Mouse (Mus musculus) heart, embryonic 16.5 days (tissue): ENCODE data around the gene Zswim1. TPM values are rescaled to one million over a fixed set of nuclear protein-coding genes. Genes with fewer than 3 reads are reported as not detected.

Experiments used
- ATAC-seq: fragments of 200-750 bp; cut with Nextera tagmentation; replicated peaks from 2 replicates; pipeline ENCODE4 v1.8.0; 2017; ENCODE audit warnings: moderate number of reproducible peaks; ENCODE audit not compliant: insufficient read depth, low FRiP score; ENCODE audit errors: extremely low read depth
- H3K27ac ChIP-seq: fragments of 300-500 bp; sonication (generic); 2 replicates; pipeline ENCODE4 v1.5.1; 2014; ENCODE audit warnings: mild to moderate bottlenecking, low read length, control low read depth, moderate library complexity
- H3K27me3 ChIP-seq: fragments of 300-500 bp; sonication (generic); 2 replicates; pipeline ENCODE4 v1.6.1; 2014; ENCODE audit warnings: low read length, mixed read lengths; ENCODE audit not compliant: control insufficient read depth, insufficient read depth
- H3K36me3 ChIP-seq: fragments of 300-500 bp; sonication (generic); 2 replicates; pipeline ENCODE4 v1.6.1; 2014; ENCODE audit not compliant: control insufficient read depth, insufficient read depth
- H3K4me1 ChIP-seq: fragments of 300-500 bp; sonication (generic); 2 replicates; pipeline ENCODE4 v1.6.1; 2014; ENCODE audit warnings: low read length, mixed read lengths; ENCODE audit not compliant: control insufficient read depth, insufficient read depth
- H3K4me2 ChIP-seq: fragments of 300-500 bp; sonication (generic); 2 replicates; pipeline ENCODE4 v1.6.1; 2014; ENCODE audit warnings: low read depth, mild to moderate bottlenecking, control low read depth, low read length
- H3K4me3 ChIP-seq: fragments of 300-500 bp; sonication (generic); 2 replicates; pipeline ENCODE4 v1.5.1; 2014; ENCODE audit warnings: mild to moderate bottlenecking, control low read depth, low read length
- H3K9ac ChIP-seq: fragments of 300-500 bp; sonication (generic); 2 replicates; pipeline ENCODE4 v1.6.1; 2014; ENCODE audit warnings: low read length, control low read depth
- H3K9me3 ChIP-seq: fragments of 300-500 bp; sonication (generic); replicated peaks from 2 replicates; pipeline ENCODE4 v1.6.1; 2016; ENCODE audit warnings: low read length; ENCODE audit not compliant: control insufficient read depth
- WGBS: fragments of 180-500 bp; shearing (Covaris S2); extraction: QIAGEN DNeasy Blood & Tissue Kit; methylation state at CpG from one replicate; pipeline ENCODE4 v1.1.7; 2014; 5-methylcytosine and 5-hydroxymethylcytosine counted together
- polyA plus RNA-seq: library from polyadenylated mRNA; unstranded; fragments of >200 nt; fragmentation: Nextera tagmentation; extraction: Ambion mirVana; gene quantifications from 2 replicates; pipeline ENCODE4 v1.2.1, GENCODE M21; 2015

Gene Zswim1
- polyA plus RNA-seq: 10.6 and 12.1 TPM in 2 replicates

DNA sequence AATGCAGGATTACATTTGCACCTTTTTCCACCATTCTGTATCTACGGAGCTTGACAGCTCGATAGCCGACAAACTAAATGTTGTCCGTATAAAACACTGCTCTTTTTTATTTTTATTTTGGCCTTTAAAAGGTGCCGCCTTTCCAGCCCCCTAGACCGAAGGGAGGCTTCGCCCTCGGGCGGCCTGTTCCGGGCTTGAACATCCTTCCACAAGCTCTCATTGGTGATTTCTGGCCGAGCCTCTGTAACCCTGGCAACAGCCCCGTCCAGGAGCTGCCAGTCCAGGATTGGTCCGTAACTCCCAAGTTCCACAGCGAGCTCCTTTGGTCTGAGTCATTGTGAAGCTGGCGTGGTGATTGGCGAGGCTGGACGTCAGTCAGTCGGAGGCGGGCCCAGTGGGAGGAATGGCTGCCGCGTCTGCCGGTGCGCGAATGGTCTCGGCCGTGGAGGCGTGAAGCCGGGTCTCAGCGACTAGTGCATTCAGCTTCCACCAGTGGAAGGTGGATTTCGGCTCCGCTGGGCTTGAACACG is at the start of gene Zswim1:
Gene Zswim1, plus strand, starts transcription at position 51 of the 530 bp plus-strand sequence.
- H3K27me3 ChIP-seq: no peaks in the 10 kb centered on the region
- H3K36me3 ChIP-seq: peaks cover 24% of the 10 kb centered on the region
- H3K9me3 ChIP-seq: no peaks in the 10 kb centered on the region
- H3K4me3 ChIP-seq: peak within 1 kb of the TSS; percentile 91
- H3K27ac ChIP-seq: peak within 1 kb of the TSS; percentile 85
- H3K4me2 ChIP-seq: peak within 1 kb of the TSS; percentile 81
- peak; percentile 99 for ATAC-seq
- H3K9ac ChIP-seq: peak within 1 kb of the TSS; percentile 85
- 1% methylated on average over 32 of the region's 32 CpGs for WGBS
- peaks cover 5% of the 10 kb centered on the region; the same call in 1 of the 2 replicates for H3K4me1 ChIP-seq

DNA sequence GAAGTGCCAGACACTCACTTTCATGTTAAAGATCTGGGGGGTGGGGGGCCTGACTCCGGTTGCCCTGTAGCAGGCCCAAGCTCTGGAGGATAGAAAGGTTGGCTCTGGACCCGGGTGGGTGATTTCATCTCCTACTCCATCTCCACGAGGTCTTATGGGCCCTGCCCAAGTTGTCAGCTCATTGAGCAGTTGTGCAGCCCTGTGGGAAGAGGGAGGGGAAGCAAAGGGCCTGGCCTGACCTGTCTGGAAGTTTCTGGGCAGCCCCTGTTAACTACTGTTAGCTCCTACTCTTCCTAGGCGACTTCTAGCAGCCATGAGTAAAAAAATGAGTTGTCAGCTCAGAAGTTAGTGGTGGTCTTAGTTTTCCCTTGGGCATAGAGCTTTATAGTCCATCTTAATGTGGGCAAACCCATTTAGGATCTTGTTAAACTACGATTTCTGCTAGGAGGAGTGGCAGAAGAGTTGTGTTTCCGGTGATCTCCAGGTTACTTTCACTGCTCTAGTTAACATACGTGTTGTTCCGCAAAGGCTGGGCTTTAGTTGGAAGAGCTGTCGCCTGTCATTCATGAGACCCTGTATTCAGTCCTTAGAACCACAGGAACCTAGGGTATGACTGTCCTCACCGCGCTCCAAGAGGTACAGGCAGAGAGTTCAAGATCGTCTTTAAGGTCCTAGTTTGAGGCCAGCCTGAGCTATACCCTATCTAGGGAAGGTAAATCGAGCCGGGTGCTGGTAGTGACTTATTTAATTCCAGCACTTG is 49.1 kb upstream of the Zswim1 start:
- Histone ChIP-seq H3K4me2 (no peak overlapping the region), H3K9ac (no peak overlapping the region), H3K4me3 (no peak overlapping the region), H3K27ac (no peak overlapping the region), H3K4me1 (peaks cover 12% of the 10 kb centered on the region), H3K27me3 (no peaks in the 10 kb centered on the region), H3K36me3 (no peaks in the 10 kb centered on the region; the same call in 1 of the 2 replicates), H3K9me3 (no peaks in the 10 kb centered on the region)
- WGBS: 79% methylated on average over 14 of the region's 14 CpGs
- ATAC-seq: no peak

- ATAC-seq: no peak
Measured at GRCm38 (mm10) chr2:164773989-164774364, 48.5 kb upstream of the Zswim1 start.

DNA sequence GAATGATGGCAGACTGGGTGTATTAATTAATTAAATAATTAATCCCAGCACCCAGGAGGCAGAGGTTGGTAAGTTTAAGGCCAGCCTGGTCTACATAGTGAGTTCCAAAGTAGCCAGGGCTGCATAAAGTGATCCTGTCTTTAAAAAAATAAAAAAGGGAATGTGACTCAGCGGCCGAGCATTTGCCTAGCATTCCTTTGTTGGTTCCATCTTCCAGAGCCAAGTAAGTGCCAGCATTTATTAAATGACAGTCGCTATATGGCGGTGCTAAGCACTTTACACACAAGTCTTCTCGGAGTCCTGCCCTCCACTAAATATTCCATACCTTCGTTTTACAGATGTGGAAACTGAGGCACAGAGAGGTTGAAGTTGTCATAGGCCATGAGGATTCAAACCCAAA is 46.4 kb upstream of the Zswim1 start:
- Histone ChIP-seq H3K27me3 (no peaks in the 10 kb centered on the region), H3K4me1 (peaks cover 5% of the 10 kb centered on the region), H3K9me3 (no peaks in the 10 kb centered on the region), H3K27ac (no peak overlapping the region), H3K4me3 (no peak overlapping the region), H3K4me2 (no peak overlapping the region), H3K36me3 (no peaks in the 10 kb centered on the region; the same call in 1 of the 2 replicates), H3K9ac (no peak overlapping the region)
- WGBS: 73% methylated on average over 6 of the region's 6 CpGs
- no peak for ATAC-seq

More at GRCm38 (mm10) chr2:164773989-164774364, 48.5 kb upstream of the Zswim1 start:
- H3K36me3 ChIP-seq: no peaks in the 10 kb centered on the region; the same call in 1 of the 2 replicates
- H3K27ac ChIP-seq: no peak overlapping the region
- no peaks in the 10 kb centered on the region for H3K9me3 ChIP-seq
- no peak overlapping the region for H3K4me2 ChIP-seq
- H3K27me3 ChIP-seq: no peaks in the 10 kb centered on the region
- H3K9ac ChIP-seq: no peak overlapping the region
- 77% methylated on average over 5 of the region's 5 CpGs for WGBS
- no peak overlapping the region for H3K4me3 ChIP-seq
- H3K4me1 ChIP-seq: peaks cover 11% of the 10 kb centered on the region

- Histone ChIP-seq H3K36me3 (no peaks in the 10 kb centered on the region; the same call in 1 of the 2 replicates), H3K27me3 (no peaks in the 10 kb centered on the region), H3K9ac (no peak overlapping the region), H3K4me2 (no peak overlapping the region), H3K4me1 (peaks cover 5% of the 10 kb centered on the region), H3K27ac (no peak overlapping the region), H3K4me3 (no peak overlapping the region), H3K9me3 (no peaks in the 10 kb centered on the region)
- no peak for ATAC-seq
- 53% methylated on average over 17 of the region's 17 CpGs for WGBS
Measured at GRCm38 (mm10) chr2:164776801-164777200, 45.7 kb upstream of the Zswim1 start.

- no peak for ATAC-seq
- Histone ChIP-seq H3K9ac (no peak overlapping the region), H3K27ac (no peak overlapping the region), H3K4me1 (no peaks in the 10 kb centered on the region), H3K27me3 (no peaks in the 10 kb centered on the region), H3K4me3 (no peak overlapping the region), H3K36me3 (no peaks in the 10 kb centered on the region; the same call in 1 of the 2 replicates), H3K9me3 (no peaks in the 10 kb centered on the region), H3K4me2 (no peak overlapping the region)
- 74% methylated on average over 30 of the region's 30 CpGs for WGBS
Measured at GRCm38 (mm10) chr2:164777246-164778014, 45.1 kb upstream of the Zswim1 start.

GRCm38 (mm10) chr2:164778015-164778287 is 44.5 kb upstream of the Zswim1 start:
- no peaks in the 10 kb centered on the region for H3K27me3 ChIP-seq
- no peak for ATAC-seq
- no peak overlapping the region for H3K4me2 ChIP-seq
- no peak overlapping the region for H3K4me3 ChIP-seq
- H3K27ac ChIP-seq: no peak overlapping the region
- H3K9me3 ChIP-seq: no peaks in the 10 kb centered on the region
- H3K36me3 ChIP-seq: no peaks in the 10 kb centered on the region; the same call in 1 of the 2 replicates
- H3K4me1 ChIP-seq: no peaks in the 10 kb centered on the region
- no peak overlapping the region for H3K9ac ChIP-seq
- 90% methylated on average over 11 of the region's 11 CpGs for WGBS

DNA sequence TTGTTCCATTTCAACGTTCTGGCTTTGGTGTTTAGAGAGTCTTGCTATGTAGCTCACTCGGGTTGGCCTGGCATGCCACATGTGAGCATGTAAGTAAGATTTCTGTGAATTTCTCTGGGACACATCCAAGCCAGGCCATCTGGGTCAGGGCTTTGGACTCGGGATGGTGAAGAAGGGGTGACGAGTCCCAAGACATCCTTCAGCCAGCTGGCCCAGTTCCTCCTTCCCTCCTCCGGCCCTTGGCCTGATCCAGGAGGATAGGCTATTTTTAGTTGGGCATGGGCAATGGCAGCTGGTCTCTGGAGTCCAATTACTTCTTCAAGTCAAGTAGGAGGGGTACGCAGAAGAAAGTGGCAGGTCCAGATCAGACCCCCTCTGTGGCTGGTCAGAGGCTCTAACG is 43.7 kb upstream of the Zswim1 start:
- 59% methylated on average over 7 of the region's 7 CpGs for WGBS

More for the DNA sequence above, 43.7 kb upstream of the Zswim1 start:
- no peaks in the 10 kb centered on the region for H3K4me1 ChIP-seq
- no peaks in the 10 kb centered on the region for H3K9me3 ChIP-seq
- H3K27me3 ChIP-seq: no peaks in the 10 kb centered on the region
- no peak overlapping the region for H3K4me2 ChIP-seq
- no peak overlapping the region for H3K4me3 ChIP-seq
- ATAC-seq: no peak
- no peak overlapping the region for H3K27ac ChIP-seq
- H3K36me3 ChIP-seq: no peaks in the 10 kb centered on the region
- no peak overlapping the region for H3K9ac ChIP-seq
